Mouse (Mus musculus) liver, embryonic 14.5 days (tissue): Measurements from ENCODE around the gene Rasgef1b.

Experiments used
- CTCF ChIP-seq: IDR thresholded peaks from 2 replicates; pipeline ENCODE4 v1.5.1; 2016; ENCODE audit warnings: antibody characterized with exemption, low read depth, control low read depth
- EP300 ChIP-seq: IDR thresholded peaks from 2 replicates; pipeline ENCODE4 v1.6.1; 2016; ENCODE audit warnings: antibody characterized with exemption, low read depth

GRCm38 (mm10) chr5:99348257-99348849 is 380.5 kb downstream of the Rasgef1b start:
- TF ChIP-seq CTCF: no peak
- no peak for TF ChIP-seq EP300
